Mouse (Mus musculus): ENCODE results near the gene Ints2. TPM values are rescaled to one million over a fixed set of nuclear protein-coding genes. Genes with fewer than 3 reads are reported as not detected.

Ints2 gene
- total and polyA plus RNA-seq, 2 experiments: 2.0 to 3.7 TPM

DNA sequence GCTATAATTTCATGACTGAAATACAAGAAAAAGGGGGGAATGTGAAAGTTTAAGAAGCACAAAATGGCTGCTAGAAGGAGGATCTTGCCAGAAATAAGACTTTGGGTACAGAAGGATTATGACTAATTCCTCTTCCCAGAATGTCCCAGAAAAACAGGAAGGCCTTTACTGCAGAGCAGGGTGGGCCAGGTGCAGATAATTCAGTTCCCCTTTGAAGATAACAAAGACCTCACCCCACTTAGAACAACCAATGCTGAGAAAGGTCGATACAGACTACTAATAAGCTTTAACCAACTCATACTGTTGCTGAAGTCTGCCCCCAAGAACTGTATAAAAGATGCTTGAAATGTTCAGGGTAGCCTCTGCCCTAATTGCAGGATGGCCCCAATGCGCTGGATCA, 48.3 kb downstream of the Ints2 start:
- no peak overlapping the region for H3K27ac ChIP-seq (replicated peaks; ENCODE audit: insufficient read depth, low read depth, low read length)
- no peak for DNase-seq (ENCODE audit: extremely low read depth, low read depth, low spot score)
- no peak for TF ChIP-seq POLR2A (IDR thresholded peaks at IDR 0.05; ENCODE audit: extremely low read depth, insufficient read depth, low read length)
- TF ChIP-seq CTCF (IDR thresholded peaks at IDR 0.05; ENCODE audit: low read depth, low read length): no peak
- no peaks in the 10 kb centered on the region; the same call in 1 of the 2 replicates for H3K4me1 ChIP-seq (ENCODE audit: control insufficient read depth, insufficient read depth, low read length)
- H3K27me3 ChIP-seq (ENCODE audit: control insufficient read depth, insufficient read depth, low read length): no peaks in the 10 kb centered on the region
- H3K4me3 ChIP-seq (ENCODE audit: insufficient read depth, low read depth, low read length): no peak overlapping the region
- H3K36me3 ChIP-seq (ENCODE audit: control insufficient read depth, insufficient read depth, low read length): peaks cover 12% of the 10 kb centered on the region
- no peaks in the 10 kb centered on the region; the same call in 1 of the 2 replicates for H3K79me2 ChIP-seq (ENCODE audit: control insufficient read depth, insufficient read depth, low read length)
- WGBS: 89% methylated on average over 2 of the region's 2 CpGs
- no peak overlapping the region for H3K9ac ChIP-seq (ENCODE audit: low read depth, low read length)

- no peak for DNase-seq (ENCODE audit: extremely low read depth, low read depth, low spot score)
- H3K36me3 ChIP-seq (ENCODE audit: control insufficient read depth, insufficient read depth, low read length): peaks cover 8% of the 10 kb centered on the region; the same call in 1 of the 2 replicates
- no peak overlapping the region for H3K4me3 ChIP-seq (ENCODE audit: insufficient read depth, low read depth, low read length)
- H3K79me2 ChIP-seq (ENCODE audit: control insufficient read depth, insufficient read depth, low read length): no peaks in the 10 kb centered on the region; the same call in 1 of the 2 replicates
- H3K9ac ChIP-seq (ENCODE audit: low read depth, low read length): no peak overlapping the region
- no peaks in the 10 kb centered on the region for H3K27me3 ChIP-seq (ENCODE audit: control insufficient read depth, insufficient read depth, low read length)
- H3K27ac ChIP-seq (replicated peaks; ENCODE audit: insufficient read depth, low read depth, low read length): no peak overlapping the region
- WGBS: 86% methylated on average over 4 of the region's 4 CpGs
- TF ChIP-seq CTCF (IDR thresholded peaks at IDR 0.05; ENCODE audit: low read depth, low read length) (no peak), POLR2A (IDR thresholded peaks at IDR 0.05; ENCODE audit: extremely low read depth, insufficient read depth, low read length) (no peak)
- peaks cover 4% of the 10 kb centered on the region; the same call in 1 of the 2 replicates for H3K4me1 ChIP-seq (ENCODE audit: control insufficient read depth, insufficient read depth, low read length)
Observed at GRCm38 (mm10) chr11:86205876-86206275, 51.5 kb downstream of the Ints2 start.

GRCm38 (mm10) chr11:86205031-86205430, 52.3 kb downstream of the Ints2 start:
- TF ChIP-seq CTCF (IDR thresholded peaks at IDR 0.05; ENCODE audit: low read depth, low read length): no peak
- TF ChIP-seq POLR2A (IDR thresholded peaks at IDR 0.05; ENCODE audit: extremely low read depth, insufficient read depth, low read length): no peak
- Histone ChIP-seq H3K4me1 (ENCODE audit: control insufficient read depth, insufficient read depth, low read length) (peaks cover 4% of the 10 kb centered on the region; the same call in 1 of the 2 replicates), H3K79me2 (ENCODE audit: control insufficient read depth, insufficient read depth, low read length) (no peaks in the 10 kb centered on the region; the same call in 1 of the 2 replicates), H3K9ac (ENCODE audit: low read depth, low read length) (no peak overlapping the region), H3K36me3 (ENCODE audit: control insufficient read depth, insufficient read depth, low read length) (peaks cover 8% of the 10 kb centered on the region; the same call in 1 of the 2 replicates), H3K27ac (replicated peaks; ENCODE audit: insufficient read depth, low read depth, low read length) (no peak overlapping the region), H3K4me3 (ENCODE audit: insufficient read depth, low read depth, low read length) (no peak overlapping the region), H3K27me3 (ENCODE audit: control insufficient read depth, insufficient read depth, low read length) (no peaks in the 10 kb centered on the region)
- 98% methylated on average over 5 of the region's 5 CpGs for WGBS
- no peak for DNase-seq (ENCODE audit: extremely low read depth, low read depth, low spot score)

DNA sequence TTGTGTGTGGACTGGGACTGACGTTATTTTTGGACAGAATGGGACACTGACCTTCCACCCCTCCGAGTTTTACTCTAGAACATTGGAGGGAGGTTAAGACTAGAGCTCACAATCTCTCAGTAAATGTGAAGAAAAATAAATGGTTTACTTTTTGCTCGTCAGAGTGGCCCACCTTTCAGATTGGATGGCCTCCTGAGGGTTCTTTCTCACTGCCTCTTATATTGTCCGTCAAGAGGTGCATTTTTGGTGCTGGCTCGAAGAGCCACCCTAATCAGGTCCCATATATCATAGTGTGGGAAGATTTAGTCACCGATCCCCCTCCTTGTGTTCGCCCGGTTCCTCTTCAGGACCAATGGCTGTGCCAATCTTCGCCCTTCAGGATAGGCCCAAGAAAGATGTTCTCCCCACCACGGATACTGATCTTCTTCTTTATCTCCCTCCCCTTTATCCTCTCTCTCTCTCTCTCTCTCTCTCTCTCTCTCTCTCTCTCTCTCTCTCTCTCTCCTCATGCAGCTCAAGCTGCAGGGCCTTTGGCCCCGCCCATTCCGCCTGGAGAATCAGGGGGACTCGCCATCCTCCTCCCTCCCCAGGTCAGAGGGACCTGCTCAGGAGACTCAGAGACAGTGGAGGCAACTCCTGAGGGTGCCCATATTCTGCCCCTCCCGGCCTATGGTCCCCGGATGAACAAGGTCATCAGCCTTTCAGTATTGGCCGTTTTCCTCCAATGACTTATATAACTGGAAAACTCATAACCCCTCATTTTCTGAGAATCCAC, 55.3 kb downstream of the Ints2 start:
- peak; percentile 13 for DNase-seq (ENCODE audit: extremely low read depth, low read depth, low spot score)
- Histone ChIP-seq H3K4me1 (ENCODE audit: control insufficient read depth, insufficient read depth, low read length) (peaks cover 4% of the 10 kb centered on the region; the same call in 1 of the 2 replicates), H3K27me3 (ENCODE audit: control insufficient read depth, insufficient read depth, low read length) (no peaks in the 10 kb centered on the region), H3K36me3 (ENCODE audit: control insufficient read depth, insufficient read depth, low read length) (peaks cover 2% of the 10 kb centered on the region; the same call in 1 of the 2 replicates), H3K27ac (replicated peaks; ENCODE audit: insufficient read depth, low read depth, low read length) (peak overlapping the region; percentile 75), H3K9ac (ENCODE audit: low read depth, low read length) (peak overlapping the region; percentile 65), H3K4me3 (ENCODE audit: insufficient read depth, low read depth, low read length) (peak overlapping the region; percentile 70), H3K79me2 (ENCODE audit: control insufficient read depth, insufficient read depth, low read length) (no peaks in the 10 kb centered on the region; the same call in 1 of the 2 replicates)
- TF ChIP-seq CTCF (IDR thresholded peaks at IDR 0.05; ENCODE audit: low read depth, low read length) (no peak), POLR2A (IDR thresholded peaks at IDR 0.05; ENCODE audit: extremely low read depth, insufficient read depth, low read length) (no peak)
- 18% methylated on average over 16 of the region's 16 CpGs for WGBS

DNA sequence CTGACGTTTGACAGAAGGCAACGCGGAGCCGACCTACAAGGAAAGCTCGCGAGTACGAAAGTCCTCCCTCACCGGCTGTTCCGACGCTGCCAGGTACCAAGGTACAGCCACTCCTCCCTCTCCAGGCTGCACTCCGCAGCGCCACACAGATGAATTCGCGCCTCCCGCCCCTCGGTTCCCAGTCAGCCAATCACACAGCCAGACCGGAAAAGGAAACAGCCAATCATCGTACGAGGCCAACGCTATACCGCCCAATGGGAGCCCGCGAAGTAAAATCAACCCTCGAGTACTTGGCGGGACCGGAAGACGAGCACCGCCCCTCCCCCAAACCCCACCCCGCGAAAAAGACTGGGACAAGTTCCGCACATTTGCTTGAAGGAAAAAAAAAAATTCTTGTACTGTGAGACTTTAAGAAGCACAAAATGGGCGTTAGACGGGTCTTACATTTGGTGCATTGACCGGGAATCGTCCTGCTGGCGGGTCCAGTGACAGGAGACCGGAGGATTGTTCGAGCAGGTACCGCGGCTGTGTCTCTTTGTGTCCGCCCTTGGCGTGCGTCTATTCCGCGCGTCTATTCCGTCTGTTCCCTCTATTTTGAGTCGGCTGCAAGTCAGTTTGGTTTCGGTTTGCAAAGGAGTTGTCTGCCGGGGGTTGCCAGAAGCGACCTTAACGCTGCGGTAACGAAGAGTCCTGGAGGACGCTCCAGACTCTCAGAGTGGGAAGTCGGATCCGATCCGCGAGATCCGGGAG, 56.2 kb downstream of the Ints2 start, which contains the start of gene Brip1:
Gene Brip1, minus strand, starts transcription at position 157 of the 750 bp plus-strand sequence.
- TF ChIP-seq POLR2A (IDR thresholded peaks at IDR 0.05; ENCODE audit: extremely low read depth, insufficient read depth, low read length) (0 out of 2 replicates have a peak, but pooled peaks have one; percentile 31), CTCF (IDR thresholded peaks at IDR 0.05; ENCODE audit: low read depth, low read length) (0 out of 2 replicates have a peak, but pooled peaks have one; percentile 16)
- Histone ChIP-seq H3K4me1 (ENCODE audit: control insufficient read depth, insufficient read depth, low read length) (peaks cover 4% of the 10 kb centered on the region; the same call in 1 of the 2 replicates), H3K36me3 (ENCODE audit: control insufficient read depth, insufficient read depth, low read length) (peaks cover 2% of the 10 kb centered on the region; the same call in 1 of the 2 replicates), H3K27me3 (ENCODE audit: control insufficient read depth, insufficient read depth, low read length) (no peaks in the 10 kb centered on the region), H3K9ac (ENCODE audit: low read depth, low read length) (peak within 1 kb of the TSS; percentile 65), H3K27ac (replicated peaks; ENCODE audit: insufficient read depth, low read depth, low read length) (peak within 1 kb of the TSS; percentile 83), H3K4me3 (ENCODE audit: insufficient read depth, low read depth, low read length) (peak within 1 kb of the TSS; percentile 70), H3K79me2 (ENCODE audit: control insufficient read depth, insufficient read depth, low read length) (no peaks in the 10 kb centered on the region; the same call in 1 of the 2 replicates)
- under 1% methylated on average over 60 of the region's 60 CpGs for WGBS
- peak; percentile 94 for DNase-seq (ENCODE audit: extremely low read depth, low read depth, low spot score)
